Mouse (Mus musculus) ES-E14 (cell line): ENCODE results near the gene Kmt5c. TPM values are rescaled to one million over a fixed set of nuclear protein-coding genes. Genes with fewer than 3 reads are reported as not detected.

Experiments
- DNase-seq: peaks from one replicate; pipeline ENCODE4 v3.0.0-alpha.2; 2013; ENCODE audit warnings: low read depth, low spot score
- H3K27ac ChIP-seq: 2 replicates; pipeline ENCODE4 v1.5.1; 2012; ENCODE audit warnings: low read depth, mild to moderate bottlenecking, low read length, moderate library complexity, mixed read lengths; ENCODE audit not compliant: poor library complexity, insufficient read depth, severe bottlenecking
- H3K36me3 ChIP-seq: 2 replicates; pipeline ENCODE4 v1.6.1; 2012; ENCODE audit warnings: mild to moderate bottlenecking, low read length, moderate library complexity, mixed read lengths; ENCODE audit not compliant: control insufficient read depth, poor library complexity, insufficient read depth, severe bottlenecking
- H3K4me1 ChIP-seq, 2 experiments: fragments of 150-350 bp in 1 of 2; sonication (generic) in 1 of 2; 2 replicates each; pipeline ENCODE4 v1.6.1; 2012; ENCODE audit warnings: low read length in 2 of 2, mild to moderate bottlenecking in 1 of 2, mixed read lengths in 1 of 2; ENCODE audit not compliant: control insufficient read depth in 2 of 2, insufficient read depth in 2 of 2, poor library complexity in 1 of 2
- H3K4me3 ChIP-seq, 2 experiments: fragments of 150-350 bp in 1 of 2; sonication (generic) in 1 of 2; 2 replicates each; pipeline ENCODE4 v1.5.1; 2012; ENCODE audit warnings: low read length in 2 of 2, low read depth in 1 of 2, mild to moderate bottlenecking in 1 of 2, mixed read lengths in 1 of 2; ENCODE audit not compliant: insufficient read depth in 1 of 2, poor library complexity in 1 of 2, severe bottlenecking in 1 of 2
- H3K9ac ChIP-seq: 2 replicates; pipeline ENCODE4 v1.6.1; 2012; ENCODE audit warnings: low read depth, mild to moderate bottlenecking, low read length, mixed read lengths; ENCODE audit not compliant: poor library complexity, insufficient read depth, severe bottlenecking
- H3K9me3 ChIP-seq: fragments of 150-350 bp; sonication (generic); 2 replicates; pipeline ENCODE4 v1.6.1; 2012; ENCODE audit warnings: low read depth, mild to moderate bottlenecking, low read length; ENCODE audit not compliant: control insufficient read depth, insufficient read depth
- CHD2 ChIP-seq: IDR thresholded peaks from 2 replicates; pipeline ENCODE4 v1.6.1; 2014; ENCODE audit warnings: mild to moderate bottlenecking, low read depth, low read length, inconsistent platforms
- HCFC1 ChIP-seq: IDR thresholded peaks from 2 replicates; pipeline ENCODE4 v1.6.1; 2012; ENCODE audit warnings: low read length, inconsistent platforms, borderline replicate concordance; ENCODE audit not compliant: insufficient read depth
- MAFK ChIP-seq: IDR thresholded peaks from 2 replicates; pipeline ENCODE4 v1.6.1; 2014; ENCODE audit warnings: mild to moderate bottlenecking, low read depth, low read length, inconsistent platforms; ENCODE audit not compliant: insufficient read depth
- ZC3H11A ChIP-seq: IDR thresholded peaks from 2 replicates; pipeline ENCODE4 v1.6.1; 2012; ENCODE audit warnings: low read depth, mild to moderate bottlenecking, inconsistent platforms, low read length, borderline replicate concordance
- ZNF384 ChIP-seq: IDR thresholded peaks from 2 replicates; pipeline ENCODE4 v1.6.1; 2012; ENCODE audit warnings: low read depth, low read length, inconsistent platforms
- in situ Hi-C, 2 experiments: fragments of 600-800 bp; cut with MboI; formaldehyde crosslinking; loops; one replicate each; pipeline ENCODE4 v1.15.1; 2025; ENCODE audit warnings: low sequenced_read_pairs in 2 of 2, inconsistent platforms in 1 of 2; ENCODE audit not compliant: unreplicated experiment in 2 of 2
- total RNA-seq: library from RNA; depleted of rRNA; stranded (reverse); fragments of 300-350 nt; gene quantifications from 2 replicates; pipeline ENCODE4 v1.2.3, GENCODE M21; 2012; rRNA removed

The Kmt5c gene
- total RNA-seq: 68.4 and 121 TPM in 2 replicates

DNA sequence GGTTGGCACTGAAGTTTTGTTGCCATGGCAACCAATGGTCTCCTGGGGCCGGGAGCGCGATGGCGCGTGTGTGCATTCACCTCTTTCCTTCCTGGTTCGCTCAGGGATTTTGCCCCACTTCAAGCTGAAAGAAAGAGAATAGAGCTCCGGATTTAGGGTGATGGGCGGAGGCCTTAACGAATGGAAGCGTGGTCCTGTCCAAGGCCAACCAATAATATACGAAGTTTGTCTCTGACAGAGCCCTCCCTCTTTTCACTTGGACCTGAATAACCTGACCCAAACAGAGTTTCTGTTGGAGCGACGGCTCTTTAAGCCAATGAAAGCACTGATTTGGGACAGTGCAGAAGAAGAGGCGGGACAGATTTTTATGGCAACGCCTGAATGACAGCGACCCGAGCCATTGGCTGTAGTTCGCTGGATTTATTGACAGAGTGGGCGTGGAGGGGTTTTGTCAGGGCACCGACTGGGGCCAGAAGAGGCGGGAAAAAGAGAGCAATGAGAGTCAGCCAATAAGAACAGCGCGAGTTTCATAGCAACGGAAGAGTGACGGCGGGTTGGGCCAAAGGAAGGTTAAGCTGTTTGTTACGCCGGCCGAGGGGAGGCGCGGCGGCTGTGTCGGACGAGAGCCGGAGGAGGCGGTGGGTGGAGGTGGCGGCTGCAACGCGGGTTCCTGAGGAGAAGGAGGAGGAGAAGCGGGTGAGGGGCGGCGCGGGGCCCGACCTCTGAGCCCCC lies at the start of gene Kmt5c:
Gene Kmt5c, plus strand, starts transcription at position 572 of the 732 bp plus-strand sequence.
- DNase-seq: peak; percentile 99
- peaks cover 25% of the 10 kb centered on the region for H3K36me3 ChIP-seq
- H3K4me1 ChIP-seq: peaks cover 0 to 11% of the 10 kb centered on the region in 2 experiments; a peak in 1 of 4 replicates
- peak within 1 kb of the TSS; percentile 90 to 95 for H3K4me3 ChIP-seq
- TF ChIP-seq MAFK (no peak), ZNF384 (no peak), ZC3H11A (no peak), CHD2 (peak; percentile 97)
- peak within 1 kb of the TSS; percentile 63 for H3K27ac ChIP-seq
- H3K9me3 ChIP-seq: no peaks in the 10 kb centered on the region
- in situ Hi-C loops: no loop called here
- H3K9ac ChIP-seq: peak within 1 kb of the TSS; percentile 94

DNA sequence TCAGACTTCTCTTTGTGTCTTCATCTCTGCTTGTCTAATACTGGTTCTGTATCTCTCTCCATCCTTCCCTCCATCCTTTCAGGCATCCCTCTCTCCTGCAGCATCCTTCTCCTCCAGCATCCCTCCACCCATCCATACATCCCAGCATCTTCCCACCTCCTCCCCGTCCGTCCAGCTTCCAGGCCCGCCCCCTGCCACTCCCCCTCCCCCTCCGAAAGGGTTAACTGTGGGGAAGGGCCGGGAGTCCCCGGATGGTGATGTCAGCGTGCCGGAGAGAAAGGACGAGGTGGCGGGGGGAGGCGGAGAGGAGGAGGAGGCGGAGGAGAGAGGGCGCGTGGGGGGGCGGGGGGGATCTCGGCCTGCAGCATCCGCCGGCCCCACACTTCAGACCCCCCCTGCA lies 49.5 kb upstream of the Kmt5c start, which contains the start of gene Brsk1:
Gene Brsk1, plus strand, starts transcription at position 218 of the 400 bp plus-strand sequence.
- H3K36me3 ChIP-seq: peaks cover 8% of the 10 kb centered on the region
- TF ChIP-seq ZNF384: no peak
- TF ChIP-seq MAFK: no peak
- no peak for TF ChIP-seq ZC3H11A
- TF ChIP-seq CHD2: no peak
- no peaks in the 10 kb centered on the region for H3K9me3 ChIP-seq
- peak within 1 kb of the TSS; percentile 70 to 95 for H3K4me3 ChIP-seq
- H3K27ac ChIP-seq: peak within 1 kb of the TSS; percentile 58; the same call in 1 of the 2 replicates
- peak within 1 kb of the TSS; percentile 80 for H3K9ac ChIP-seq
- H3K4me1 ChIP-seq: peaks cover 0 to 22% of the 10 kb centered on the region in 2 experiments; a peak in 2 of 4 replicates
- in situ Hi-C loops: no loop called here
- DNase-seq: peak; percentile 83

GRCm38 (mm10) chr7:4690951-4691653 lies 48.8 kb upstream of the Kmt5c start:
- Histone ChIP-seq H3K36me3 (peaks cover 10% of the 10 kb centered on the region), H3K27ac (peak overlapping the region; percentile 58; the same call in 1 of the 2 replicates), H3K4me1 (peaks cover 0 to 22% of the 10 kb centered on the region in 2 experiments; a peak in 2 of 4 replicates), H3K9me3 (no peaks in the 10 kb centered on the region), H3K9ac (peak overlapping the region; percentile 80), H3K4me3 (peak overlapping the region; percentile 70 to 95)
- no peak for TF ChIP-seq ZC3H11A
- no peak for TF ChIP-seq HCFC1
- TF ChIP-seq CHD2: no peak
- in situ Hi-C loops: no loop called here
- DNase-seq: no peak

DNA sequence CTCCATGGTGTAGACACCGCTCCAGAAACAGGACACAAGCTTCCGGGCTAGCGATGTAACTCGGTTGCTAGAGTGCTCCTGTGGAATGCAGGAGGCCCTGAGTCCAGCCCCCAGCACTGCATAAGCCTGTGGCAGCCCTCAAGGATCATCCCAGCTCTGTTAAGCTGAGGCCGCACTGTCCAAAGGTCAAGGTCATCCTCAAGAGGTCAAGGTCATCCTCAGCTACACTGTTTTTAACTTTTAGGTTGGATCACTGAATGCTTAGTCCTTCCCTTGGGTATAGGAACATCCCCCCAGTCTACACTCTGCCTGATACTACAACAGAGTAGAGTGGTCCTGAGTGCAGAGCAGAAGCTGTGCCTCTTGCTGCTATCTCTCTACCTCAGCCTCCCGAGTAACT lies 46.9 kb upstream of the Kmt5c start:
- Histone ChIP-seq H3K9ac (no peak overlapping the region; the same call in 1 of the 2 replicates), H3K36me3 (peaks cover 13% of the 10 kb centered on the region), H3K9me3 (no peaks in the 10 kb centered on the region), H3K27ac (peak overlapping the region; percentile 18; the same call in 1 of the 2 replicates), H3K4me1 (peaks cover 0 to 22% of the 10 kb centered on the region in 2 experiments; a peak in 2 of 4 replicates), H3K4me3 (no peak overlapping the region)
- no peak for DNase-seq
- TF ChIP-seq ZC3H11A (no peak), HCFC1 (no peak), MAFK (no peak), ZNF384 (no peak), CHD2 (no peak)
- in situ Hi-C loops: no loop called here
